Mouse (Mus musculus): ENCODE measurements around the gene Arhgef7. TPM values are rescaled to one million over a fixed set of nuclear protein-coding genes. Genes with fewer than 3 reads are reported as not detected.
"Not testable (repeated sequence)": the region's sequence is repeated elsewhere in the genome, so short reads cannot be mapped to it uniquely, and the experiment has no call there.

The Arhgef7 gene
- polyA plus RNA-seq, 1 experiment from 2014 or later: 77.3 TPM

GRCm38 (mm10) chr8:11846807-11847206 is 119.3 kb downstream of the Arhgef7 start:
- Histone ChIP-seq H3K9ac (replicated peaks; ENCODE audit: low read depth, low read length) (no peak overlapping the region), H3K36me3 (ENCODE audit: control insufficient read depth, insufficient read depth) (no peaks in the 10 kb centered on the region), H3K27me3 (replicated peaks; ENCODE audit: control insufficient read depth, insufficient read depth, low read length) (no peaks in the 10 kb centered on the region), H3K9me3 (ENCODE audit: control insufficient read depth, low read length) (no peaks in the 10 kb centered on the region), H3K4me1 (replicated peaks; ENCODE audit: control insufficient read depth, insufficient read depth, low read length) (peaks cover 10% of the 10 kb centered on the region), H3K4me3 (replicated peaks; ENCODE audit: low read length) (no peak overlapping the region), H3K4me2 (ENCODE audit: low read length) (no peak overlapping the region), H3K27ac (ENCODE audit: low read length) (no peak overlapping the region)
- ATAC-seq: no peak
- 92% methylated on average over 6 of the region's 6 CpGs for WGBS

- Histone ChIP-seq H3K4me2 (ENCODE audit: low read length) (no peak overlapping the region), H3K4me1 (replicated peaks; ENCODE audit: control insufficient read depth, insufficient read depth, low read length) (no peaks in the 10 kb centered on the region), H3K27me3 (replicated peaks; ENCODE audit: control insufficient read depth, insufficient read depth, low read length) (no peaks in the 10 kb centered on the region), H3K9ac (replicated peaks; ENCODE audit: low read depth, low read length) (no peak overlapping the region), H3K27ac (ENCODE audit: low read length) (no peak overlapping the region), H3K36me3 (ENCODE audit: control insufficient read depth, insufficient read depth) (no peaks in the 10 kb centered on the region), H3K9me3 (ENCODE audit: control insufficient read depth, low read length) (peaks cover 2% of the 10 kb centered on the region; the same call in 1 of the 2 replicates), H3K4me3 (replicated peaks; ENCODE audit: low read length) (no peak overlapping the region)
- no peak for ATAC-seq
Observed at GRCm38 (mm10) chr8:11867832-11868231, 140.3 kb downstream of the Arhgef7 start.

- not testable (repeated sequence) for H3K4me2 ChIP-seq (ENCODE audit: low read length); H3K9ac ChIP-seq (replicated peaks; ENCODE audit: low read depth, low read length); H3K9me3 ChIP-seq (ENCODE audit: control insufficient read depth, low read length); H3K36me3 ChIP-seq (ENCODE audit: control insufficient read depth, insufficient read depth); H3K4me3 ChIP-seq (replicated peaks; ENCODE audit: low read length); ATAC-seq; H3K27ac ChIP-seq (ENCODE audit: low read length); H3K27me3 ChIP-seq (replicated peaks; ENCODE audit: control insufficient read depth, insufficient read depth, low read length); H3K4me1 ChIP-seq (replicated peaks; ENCODE audit: control insufficient read depth, insufficient read depth, low read length)
- WGBS: 91% methylated on average over 6 of the region's 6 CpGs
Observed at GRCm38 (mm10) chr8:11874227-11874626, 146.7 kb downstream of the Arhgef7 start.

- peaks cover 19% of the 10 kb centered on the region for H3K4me1 ChIP-seq (replicated peaks; ENCODE audit: control insufficient read depth, insufficient read depth, low read length)
- 93% methylated on average over 3 of the region's 3 CpGs for WGBS
- ATAC-seq: no peak
- H3K36me3 ChIP-seq (ENCODE audit: control insufficient read depth, insufficient read depth): no peaks in the 10 kb centered on the region
- peaks cover 7% of the 10 kb centered on the region for H3K9me3 ChIP-seq (ENCODE audit: control insufficient read depth, low read length)
- no peaks in the 10 kb centered on the region for H3K27me3 ChIP-seq (replicated peaks; ENCODE audit: control insufficient read depth, insufficient read depth, low read length)
- no peak overlapping the region for H3K27ac ChIP-seq (ENCODE audit: low read length)
- H3K4me3 ChIP-seq (replicated peaks; ENCODE audit: low read length): no peak overlapping the region
- no peak overlapping the region for H3K4me2 ChIP-seq (ENCODE audit: low read length)
- H3K9ac ChIP-seq (replicated peaks; ENCODE audit: low read depth, low read length): no peak overlapping the region
Observed at GRCm38 (mm10) chr8:11884646-11885045, 157.1 kb downstream of the Arhgef7 start.

Other genes starting within 250 kb of the Arhgef7 start
- gene Rab20, start 249.0 kb upstream of the Arhgef7 start, polyA plus RNA-seq (2015; fragmentation: Nextera tagmentation; extraction: Ambion mirVana): 0.63 and 0.77 TPM in 2 replicates
- gene Naxd, start 230.2 kb upstream of the Arhgef7 start, polyA plus RNA-seq (2015; fragmentation: Nextera tagmentation; extraction: Ambion mirVana): 148 and 168 TPM in 2 replicates
- gene Cars2, start 176.9 kb upstream of the Arhgef7 start, polyA plus RNA-seq (2015; fragmentation: Nextera tagmentation; extraction: Ambion mirVana): 29.1 and 34.1 TPM in 2 replicates
- 42.9 and 45.4 TPM in 2 replicates for gene Ing1, start 172.2 kb upstream of the Arhgef7 start, polyA plus RNA-seq (2015; fragmentation: Nextera tagmentation; extraction: Ambion mirVana)
- 126 TPM in 2 replicates for gene Ankrd10, start 92.0 kb upstream of the Arhgef7 start, polyA plus RNA-seq (2015; fragmentation: Nextera tagmentation; extraction: Ambion mirVana)
- gene 1700016D06Rik, start 26.7 kb upstream of the Arhgef7 start, polyA plus RNA-seq (2015; fragmentation: Nextera tagmentation; extraction: Ambion mirVana): 0.32 TPM in 1 of 2 replicates, not detected in the other
- gene Tex29, start 112.8 kb downstream of the Arhgef7 start, polyA plus RNA-seq (2015; fragmentation: Nextera tagmentation; extraction: Ambion mirVana): 0.52 and 0.66 TPM in 2 replicates